Mouse (Mus musculus) neutrophil, adult 59 days (primary cell): ENCODE results near the gene Olfr530. TPM values are rescaled to one million over a fixed set of nuclear protein-coding genes. Genes with fewer than 3 reads are reported as not detected.

Experiments used
- total RNA-seq, 2 experiments: library from RNA; stranded (reverse); gene quantifications; 1 replicate in 1 of 2; 2 replicates in 1 of 2; pipeline ENCODE4 v1.2.4; 2023

Gene Olfr530
- total RNA-seq, result not detected

DNA sequence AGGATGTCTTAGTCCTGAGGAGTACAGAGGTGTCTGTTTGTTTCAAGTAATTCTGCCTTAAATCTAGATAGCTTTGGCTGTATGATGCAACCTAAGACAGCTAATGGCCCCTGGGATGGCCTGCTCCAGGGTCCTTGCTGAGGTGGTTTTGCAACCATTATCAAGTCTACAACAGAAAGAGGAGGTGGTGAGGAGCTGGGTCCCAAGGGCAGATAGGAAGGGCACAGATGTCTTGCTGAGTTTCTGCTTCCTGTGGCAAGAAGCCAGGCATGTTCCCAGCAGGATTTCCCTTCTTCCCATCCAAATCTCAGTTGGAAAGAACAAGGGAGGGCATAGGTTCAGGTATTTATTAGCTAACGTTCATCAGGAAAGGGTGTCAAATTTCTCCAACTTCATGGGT is at the start of gene Olfr530:
Olfr530 (minus strand) TSS at position 101 of the 400 bp plus-strand sequence.

DNA sequence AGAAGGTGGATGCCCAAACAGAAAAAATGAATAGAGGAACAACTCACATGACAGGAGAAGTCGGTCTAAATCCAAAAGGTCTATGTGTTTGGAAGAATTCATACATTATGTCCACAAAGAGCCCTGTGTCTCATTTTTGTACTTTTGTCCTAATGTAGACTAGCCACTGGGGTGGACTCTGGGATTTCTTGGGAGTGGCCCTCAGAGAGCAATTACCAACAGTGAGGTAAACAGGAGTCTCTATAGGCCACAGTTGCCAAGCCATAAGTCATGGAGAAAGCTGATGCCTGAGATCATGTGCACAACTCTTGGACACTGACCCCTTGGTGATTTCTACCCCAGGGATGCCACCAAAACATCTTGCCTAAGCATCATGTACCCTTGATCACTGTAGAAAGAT is 45.4 kb upstream of the Olfr530 start, which contains the start of gene Olfr532:
Olfr532 (minus strand) TSS at position 101 of the 400 bp plus-strand sequence.

DNA sequence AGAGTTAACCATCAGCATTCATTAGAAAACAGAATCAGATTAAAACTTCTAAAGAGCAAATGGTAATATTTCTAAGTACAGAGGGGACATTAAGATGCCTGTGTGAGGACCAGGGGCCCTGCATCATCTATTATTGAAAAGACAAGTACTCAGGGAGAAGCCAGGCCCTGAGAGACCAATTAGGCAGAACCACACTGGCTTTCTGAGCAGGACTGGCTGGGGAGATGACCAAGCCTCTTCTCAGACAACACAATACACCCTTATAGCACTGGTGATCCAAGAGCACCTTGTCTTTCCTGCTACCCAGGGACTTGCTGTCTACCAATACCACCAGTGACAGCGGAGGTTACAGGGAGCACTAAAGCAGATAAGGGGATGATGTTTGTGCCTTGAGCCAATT is 26.7 kb upstream of the Olfr530 start, which contains the start of gene Olfr531:
Olfr531 (minus strand) TSS at position 101 of the 400 bp plus-strand sequence.

DNA sequence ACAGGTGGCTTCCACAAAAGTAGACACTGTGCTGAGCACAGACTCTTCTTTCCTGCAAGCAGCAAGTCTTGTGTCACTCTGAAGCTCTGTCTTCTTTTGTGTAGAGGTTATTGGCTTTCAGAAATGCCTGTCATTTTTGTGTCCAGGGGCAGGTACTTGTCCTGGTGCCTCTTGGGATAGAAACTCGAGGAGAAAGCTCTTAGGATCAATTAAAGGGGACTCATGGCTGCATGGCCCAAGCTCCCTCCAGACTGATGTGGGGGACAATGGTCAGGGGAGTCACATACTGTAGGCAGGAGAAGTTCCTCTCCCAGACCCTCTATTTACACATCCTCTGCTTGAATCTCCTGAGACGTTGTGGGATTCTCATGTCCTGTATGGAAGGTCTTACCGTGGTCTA is 14.6 kb downstream of the Olfr530 start, which contains the start of gene Olfr60:
Olfr60 (minus strand) TSS at position 101 of the 400 bp plus-strand sequence.

DNA sequence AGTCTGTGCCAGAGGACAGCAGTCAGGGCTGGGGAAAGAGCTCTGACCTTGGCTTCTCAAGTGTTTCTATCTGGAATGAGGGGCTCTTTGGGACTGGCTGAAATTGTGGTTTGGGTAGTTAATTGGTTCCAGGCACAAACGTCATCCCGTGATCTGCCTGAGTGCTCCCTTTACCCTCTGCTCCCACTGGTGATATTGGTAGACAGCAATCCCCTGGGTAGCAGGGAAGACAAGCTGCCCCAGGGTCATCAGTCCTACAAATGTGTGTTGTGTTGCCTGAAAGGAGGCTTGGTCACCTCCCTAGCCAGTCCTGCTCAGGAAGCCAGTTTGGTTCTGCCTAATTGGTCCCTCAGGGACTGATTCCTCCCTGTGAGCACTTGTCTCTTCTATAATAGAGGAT is 42.4 kb downstream of the Olfr530 start, which contains the start of gene Olfr527:
Olfr527 (plus strand) TSS at position 301 of the 400 bp plus-strand sequence.

Other genes starting within 250 kb of the Olfr530 start
- gene Mtg1, start 238.8 kb downstream of the Olfr530 start, total RNA-seq, result 1 to 10 TPM; 5.6 to 6.4 TPM
- gene Sprn, start 221.5 kb downstream of the Olfr530 start, total RNA-seq, result not detected
- not detected for gene Olfr522, start 211.6 kb downstream of the Olfr530 start, total RNA-seq
- gene Olfr523, start 203.1 kb downstream of the Olfr530 start, total RNA-seq, result not detected
- not detected for gene Olfr524, start 170.4 kb downstream of the Olfr530 start, total RNA-seq
- gene Cd163l1, start 158.1 kb downstream of the Olfr530 start, total RNA-seq, result not detected
- under 1 TPM in 1 of 2 experiments, not detected in 1; 0.11 TPM for gene 5830411N06Rik, start 129.0 kb downstream of the Olfr530 start, total RNA-seq
- gene Olfr525, start 55.5 kb downstream of the Olfr530 start, total RNA-seq, result not detected
- gene Olfr527, start 42.3 kb downstream of the Olfr530 start, total RNA-seq, result not detected
- gene Olfr60, start 14.7 kb downstream of the Olfr530 start, total RNA-seq, result not detected
- not detected for gene Olfr531, start 26.6 kb upstream of the Olfr530 start, total RNA-seq
- gene Olfr532, start 45.3 kb upstream of the Olfr530 start, total RNA-seq, result not detected
- gene Olfr533, start 87.0 kb upstream of the Olfr530 start, total RNA-seq, result not detected
- gene Olfr535, start 107.9 kb upstream of the Olfr530 start, total RNA-seq, result not detected
- not detected for gene Olfr536, start 131.1 kb upstream of the Olfr530 start, total RNA-seq
- not detected for gene Olfr538, start 191.6 kb upstream of the Olfr530 start, total RNA-seq
- gene Olfr46, start 224.9 kb upstream of the Olfr530 start, total RNA-seq, result not detected